Mouse (Mus musculus): ENCODE measurements at regions not wholly inside any gene's neighbourhood (a gene's known extent, or its start where the extent isn't known, plus 50 kb on each side); places are given as distances from the start of the nearest gene placed in this dataset.

GRCm38 (mm10) chr14:92372885-92373284 is 1517.6 kb downstream of the Pcdh9 start:
- in situ Hi-C loops (cut with MboI, MseI) = loop anchor here in 1 of 2 experiments (10.0 kb wide), 1 partner anchor 1158 kb away; no protein-coding TSS in a partner anchor

GRCm38 (mm10) chr14:92372446-92372845 is 1518.0 kb downstream of the Pcdh9 start:
- in situ Hi-C loops (cut with MboI, MseI) = loop anchor here in 1 of 2 experiments (10.0 kb wide), 1 partner anchor 1158 kb away; no protein-coding TSS in a partner anchor
